Mouse (Mus musculus) MEL (cell line): ENCODE results near the gene Ube2q1. TPM values are rescaled to one million over a fixed set of nuclear protein-coding genes. Genes with fewer than 3 reads are reported as not detected.

Experiments used
- DNase-seq: peaks from one replicate; pipeline ENCODE4 v3.0.0; 2011; ENCODE audit warnings: low read depth, low spot score
- H3K27ac ChIP-seq: 2 replicates; pipeline ENCODE4 v1.5.1; 2012; ENCODE audit warnings: low read depth, mild to moderate bottlenecking, control low read depth, low read length, moderate library complexity; ENCODE audit not compliant: control insufficient read depth
- H3K27me3 ChIP-seq, 2 experiments: fragments of 150-350 bp in 1 of 2; sonication (generic) in 1 of 2; 2 replicates each; pipeline ENCODE4 v1.6.1; 2012; ENCODE audit warnings: low read length in 2 of 2, mild to moderate bottlenecking in 2 of 2, improper control_type of control experiment in 1 of 2, moderate library complexity in 1 of 2; ENCODE audit not compliant: insufficient read depth in 2 of 2, control insufficient read depth in 1 of 2
- H3K36me3 ChIP-seq, 2 experiments: 2 replicates each; pipeline ENCODE4 v1.6.1; 2012 to 2014; ENCODE audit warnings: low read length in 2 of 2, improper control_type of control experiment in 1 of 2, inconsistent platforms in 1 of 2, mild to moderate bottlenecking in 1 of 2; ENCODE audit not compliant: insufficient read depth in 2 of 2, control insufficient read depth in 1 of 2
- H3K4me1 ChIP-seq, 2 experiments: fragments of 150-350 bp in 1 of 2; sonication (generic) in 1 of 2; 2 replicates each; pipeline ENCODE4 v1.6.1; 2012; ENCODE audit warnings: low read length in 2 of 2, improper control_type of control experiment in 1 of 2, mild to moderate bottlenecking in 1 of 2; ENCODE audit not compliant: insufficient read depth in 2 of 2, control insufficient read depth in 1 of 2
- H3K4me3 ChIP-seq, 2 experiments: fragments of 150-350 bp in 1 of 2; sonication (generic) in 1 of 2; 2 replicates each; pipeline ENCODE4 v1.5.1; 2012; ENCODE audit warnings: low read depth in 2 of 2, low read length in 2 of 2, mild to moderate bottlenecking in 2 of 2, moderate library complexity in 2 of 2, control low read depth in 1 of 2, improper control_type of control experiment in 1 of 2; ENCODE audit not compliant: control insufficient read depth in 1 of 2, insufficient read depth in 1 of 2
- H3K79me2 ChIP-seq: 2 replicates; pipeline ENCODE4 v1.6.1; 2012; ENCODE audit warnings: mild to moderate bottlenecking, low read length, moderate library complexity; ENCODE audit not compliant: control insufficient read depth, poor library complexity, insufficient read depth
- H3K9ac ChIP-seq: 2 replicates; pipeline ENCODE4 v1.6.1; 2012; ENCODE audit warnings: low read depth, mild to moderate bottlenecking, control low read depth, low read length, moderate library complexity; ENCODE audit not compliant: control insufficient read depth, poor library complexity, severe bottlenecking
- H3K9me3 ChIP-seq: fragments of 150-350 bp; sonication (generic); replicated peaks from 2 replicates; pipeline ENCODE4 v1.6.1; 2012; ENCODE audit warnings: mild to moderate bottlenecking, low read length, improper control_type of control experiment, moderate library complexity; ENCODE audit not compliant: insufficient read depth
- BHLHE40 ChIP-seq: IDR thresholded peaks from 2 replicates; pipeline ENCODE4 v1.6.1; 2012; ENCODE audit warnings: low read depth, mild to moderate bottlenecking, inconsistent platforms, low read length, improper control_type of control experiment, borderline replicate concordance
- CTCF ChIP-seq, 3 experiments: IDR thresholded peaks in 2 of 3; conservative IDR thresholded peaks in 1 of 3; 2 replicates each; pipeline ENCODE4 v1.5.1; 2011 to 2012; ENCODE audit warnings: low read length in 3 of 3, low read depth in 2 of 3, mild to moderate bottlenecking in 2 of 3, improper control_type of control experiment in 1 of 3, inconsistent platforms in 1 of 3, mixed read lengths in 1 of 3, moderate library complexity in 1 of 3; ENCODE audit not compliant: control insufficient read depth in 1 of 3, insufficient read depth in 1 of 3, poor library complexity in 1 of 3, severe bottlenecking in 1 of 3
- GABPA ChIP-seq: IDR thresholded peaks from 2 replicates; pipeline ENCODE4 v1.6.1; 2012; ENCODE audit warnings: low read depth, mild to moderate bottlenecking, inconsistent platforms, low read length, improper control_type of control experiment, moderate library complexity
- GATA1 ChIP-seq: IDR thresholded peaks from 2 replicates; pipeline ENCODE4 v1.6.1; 2011; ENCODE audit warnings: low read depth, low read length, improper control_type of control experiment
- KAT2A ChIP-seq: conservative IDR thresholded peaks from 2 replicates; pipeline ENCODE4 v1.6.1; 2012; ENCODE audit warnings: low read depth, low read length, improper control_type of control experiment, inconsistent platforms
- MAX ChIP-seq: IDR thresholded peaks from 2 replicates; pipeline ENCODE4 v1.6.1; 2011; ENCODE audit warnings: low read length, improper control_type of control experiment
- MEF2A ChIP-seq: IDR thresholded peaks from 2 replicates; pipeline ENCODE4 v1.6.1; 2014; ENCODE audit warnings: low read depth, mild to moderate bottlenecking, inconsistent platforms, low read length, improper control_type of control experiment; ENCODE audit not compliant: poor library complexity, insufficient replicate concordance, severe bottlenecking; ENCODE audit errors: extremely low read depth
- RAD21 ChIP-seq: IDR thresholded peaks from 2 replicates; pipeline ENCODE4 v1.6.1; 2011; ENCODE audit warnings: mild to moderate bottlenecking, low read depth, low read length, improper control_type of control experiment
- RCOR1 ChIP-seq: IDR thresholded peaks from 2 replicates; pipeline ENCODE4 v1.6.1; 2012; ENCODE audit warnings: low read depth, mild to moderate bottlenecking, inconsistent platforms, low read length, improper control_type of control experiment
- SIN3A ChIP-seq: IDR thresholded peaks from 2 replicates; pipeline ENCODE4 v1.6.1; 2012; ENCODE audit warnings: low read length, improper control_type of control experiment, inconsistent platforms
- SMC3 ChIP-seq: IDR thresholded peaks from 2 replicates; pipeline ENCODE4 v1.6.1; 2011; ENCODE audit warnings: low read depth, low read length, improper control_type of control experiment
- UBTF ChIP-seq: IDR thresholded peaks from 2 replicates; pipeline ENCODE4 v1.6.1; 2012; ENCODE audit warnings: low read depth, mild to moderate bottlenecking, inconsistent platforms, low read length, improper control_type of control experiment, moderate library complexity, borderline replicate concordance; ENCODE audit not compliant: insufficient read depth
- USF1 ChIP-seq: IDR thresholded peaks from 2 replicates; pipeline ENCODE4 v1.6.1; 2014; ENCODE audit warnings: low read depth, mild to moderate bottlenecking, inconsistent platforms, low read length, improper control_type of control experiment, moderate library complexity
- ZC3H11A ChIP-seq: IDR thresholded peaks from 2 replicates; pipeline ENCODE4 v1.6.1; 2012; ENCODE audit warnings: low read depth, mild to moderate bottlenecking, inconsistent platforms, low read length, improper control_type of control experiment
- ZNF384 ChIP-seq: IDR thresholded peaks from 2 replicates; pipeline ENCODE4 v1.6.1; 2012; ENCODE audit warnings: low read depth, mild to moderate bottlenecking, inconsistent platforms, low read length, improper control_type of control experiment
- polyA plus RNA-seq, 2 experiments: library from polyadenylated mRNA; stranded (reverse) in 1 of 2; unstranded in 1 of 2; fragments of >175 nt in 1 of 2; fragments of >200 nt in 1 of 2; gene quantifications; 2 replicates each; pipeline versions ENCODE4 v1.2.1 to v1.2.4; 2012; ENCODE audit warnings: low replicate concordance in 2 of 2, low read depth in 1 of 2; ENCODE audit not compliant: insufficient read length in 2 of 2, insufficient read depth in 1 of 2, missing spikeins in 1 of 2
- total RNA-seq: library from RNA; depleted of rRNA; stranded (reverse); fragments of 300-350 nt; gene quantifications from 2 replicates; pipeline ENCODE4 v1.2.3, GENCODE M21; 2012

Ube2q1 gene
- total and polyA plus RNA-seq, 3 experiments = 73.8 to 162 (median 89.0) TPM

DNA sequence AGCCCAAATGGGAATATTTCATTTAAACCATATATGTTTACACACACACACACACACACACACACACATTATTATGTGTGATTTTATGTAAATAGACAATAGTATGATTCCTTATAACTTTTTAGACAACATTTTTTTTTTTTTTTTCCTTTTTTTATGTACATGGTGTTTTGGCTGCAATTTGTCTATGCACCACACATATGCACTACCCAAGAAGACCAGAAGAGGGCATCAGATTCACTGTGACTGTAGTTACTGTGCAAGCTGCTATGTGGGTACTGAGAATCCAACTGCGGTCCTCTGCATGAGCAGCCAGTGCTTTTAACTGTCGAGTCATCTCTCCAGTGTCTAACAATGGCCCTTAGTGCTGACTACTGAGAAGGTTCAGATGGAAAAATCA, 33.3 kb downstream of the Ube2q1 start:
- peaks cover 2 to 14% of the 10 kb centered on the region in 2 experiments; a peak in 3 of 4 replicates for H3K4me1 ChIP-seq
- TF ChIP-seq SMC3 (peak; percentile 70), ZNF384 (peak; percentile 56), ZC3H11A (peak; percentile 26; the same call in 1 of the 2 replicates), RAD21 (peak; percentile 48), CTCF (IDR thresholded peaks at IDR 0.05 in 2 of 3, conservative IDR thresholded peaks at IDR 0.05 in 1 of 3; ENCODE audit: control insufficient read depth in 1 of 3, insufficient read depth in 1 of 3, low read depth in 2 of 3, low read length in 3 of 3, poor library complexity in 1 of 3, severe bottlenecking in 1 of 3) (peak; percentile 46 to 76 (median 69)), SIN3A (no peak)
- H3K27me3 ChIP-seq = no peaks in the 10 kb centered on the region

DNA sequence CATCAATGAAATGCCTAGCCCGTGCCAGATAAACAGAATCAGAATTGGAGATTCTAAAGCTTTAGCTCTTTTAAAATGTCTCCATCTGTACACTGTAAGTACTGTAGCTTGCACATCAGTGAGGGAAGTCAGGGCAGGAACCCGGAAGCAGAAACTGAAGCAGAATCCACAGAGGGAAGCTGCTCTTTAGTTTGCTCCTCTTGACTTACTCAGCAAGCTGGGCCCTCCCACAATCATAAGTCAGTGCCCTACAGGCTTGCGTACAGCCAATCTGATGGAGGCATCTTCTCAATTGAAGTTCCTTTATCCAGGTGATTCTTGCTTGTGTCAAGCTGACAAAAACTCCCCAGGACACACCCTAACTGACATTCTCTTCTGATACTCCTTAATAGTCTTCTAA, 33.8 kb downstream of the Ube2q1 start:
- H3K9ac ChIP-seq = no peak overlapping the region
- no peak overlapping the region for H3K4me3 ChIP-seq
- no peak for TF ChIP-seq SMC3
- TF ChIP-seq SIN3A = no peak
- no peak for TF ChIP-seq USF1
- TF ChIP-seq MEF2A = no peak
- no peak for TF ChIP-seq BHLHE40
- TF ChIP-seq RCOR1 = no peak
- no peak for TF ChIP-seq KAT2A
- TF ChIP-seq GABPA = no peak
- H3K79me2 ChIP-seq = no peaks in the 10 kb centered on the region
- H3K4me1 ChIP-seq = peaks cover 2 to 14% of the 10 kb centered on the region in 2 experiments; a peak in 3 of 4 replicates
- peak; percentile 39 for DNase-seq
- peaks cover 0 to 8% of the 10 kb centered on the region in 2 experiments; a peak in 2 of 4 replicates for H3K36me3 ChIP-seq
- H3K27me3 ChIP-seq = no peaks in the 10 kb centered on the region
- H3K27ac ChIP-seq = no peak overlapping the region
- H3K9me3 ChIP-seq = no peaks in the 10 kb centered on the region

More for the DNA sequence above, 33.3 kb downstream of the Ube2q1 start:
- no peaks in the 10 kb centered on the region for H3K9me3 ChIP-seq
- H3K4me3 ChIP-seq = no peak overlapping the region
- no peak overlapping the region for H3K27ac ChIP-seq
- no peak overlapping the region for H3K9ac ChIP-seq
- H3K79me2 ChIP-seq = no peaks in the 10 kb centered on the region
- peaks cover 0 to 8% of the 10 kb centered on the region in 2 experiments; a peak in 2 of 4 replicates for H3K36me3 ChIP-seq
- DNase-seq = peak; percentile 79

GRCm38 (mm10) chr3:89807881-89808280, 34.5 kb downstream of the Ube2q1 start:
- TF ChIP-seq UBTF (no peak), GATA1 (0 out of 2 replicates have a peak, but pooled peaks have one; percentile 30), MAX (0 out of 2 replicates have a peak, but pooled peaks have one; percentile 5), RCOR1 (no peak), ZNF384 (no peak)
- Histone ChIP-seq H3K27me3 (no peaks in the 10 kb centered on the region), H3K36me3 (peaks cover 0 to 8% of the 10 kb centered on the region in 2 experiments; a peak in 2 of 4 replicates), H3K79me2 (no peaks in the 10 kb centered on the region), H3K9me3 (no peaks in the 10 kb centered on the region), H3K4me3 (no peak overlapping the region), H3K4me1 (peaks cover 2 to 14% of the 10 kb centered on the region in 2 experiments; a peak in 3 of 4 replicates), H3K27ac (no peak overlapping the region), H3K9ac (no peak overlapping the region)
- peak; percentile 54 for DNase-seq
